ENCODE assay signal across 8 mouse cellular contexts in genomic region chr5:114921551-114922365, GRCm38 (mm10). TPM values are rescaled to one million over a fixed set of nuclear protein-coding genes. Genes with fewer than 3 reads are reported as not detected.
A peak's percentile ranks its signal among the peaks of the same experiment; 100 is the strongest.
DNase-seq lines count a peak whose midpoint lies in the region; ATAC-seq and TF ChIP-seq lines count a peak whose summit lies in the region.

No protein-coding gene starts in this region.

- H3K4me1 ChIP-seq in heart, adult 2 months (ENCODE audit: control insufficient read depth, insufficient read depth, low read length) = peaks cover 3% of the 10 kb centered on the region; the same call in 1 of the 2 replicates
- H3K4me1 ChIP-seq in heart, embryonic 11.5 days (ENCODE audit: control insufficient read depth, insufficient read depth, low read length) = 0 out of 2 replicates have a peak, but pooled peaks cover 4% of the 10 kb centered on the region
- H3K4me1 ChIP-seq in stomach, postnatal 0 days (replicated peaks; ENCODE audit: control insufficient read depth, insufficient read depth) = no peaks in the 10 kb centered on the region
- H3K4me1 ChIP-seq in forebrain, embryonic 15.5 days = peaks cover 6% of the 10 kb centered on the region

- intact Hi-C loops in heart, adult 2 months (cut with DNase I) = loop anchor here (5.0 kb wide), 1 partner anchor 1729 kb away; no protein-coding TSS in a partner anchor

- no peak overlapping the region for H3K4me3 ChIP-seq in heart, adult 2 months
- H3K4me3 ChIP-seq in heart, embryonic 11.5 days (ENCODE audit: low read depth, low read length) = no peak overlapping the region
- H3K4me3 ChIP-seq in stomach, postnatal 0 days (ENCODE audit: low read depth, low read length) = no peak overlapping the region
- H3K4me3 ChIP-seq in forebrain, embryonic 15.5 days = no peak overlapping the region

- no peak overlapping the region for H3K9ac ChIP-seq in heart, adult 2 months (ENCODE audit: low read depth, low read length)
- no peak overlapping the region for H3K9ac ChIP-seq in heart, embryonic 11.5 days (ENCODE audit: low read depth, low read length)
- no peak overlapping the region for H3K9ac ChIP-seq in stomach, postnatal 0 days (ENCODE audit: low read length)
- no peak overlapping the region for H3K9ac ChIP-seq in forebrain, embryonic 15.5 days (replicated peaks)

- TF ChIP-seq EP300 in heart, adult 2 months (IDR thresholded peaks at IDR 0.05; ENCODE audit: insufficient read depth, low read depth, low read length) = no peak
- no peak for TF ChIP-seq EP300 in stomach, postnatal 0 days (optimal IDR thresholded peaks at IDR 0.05)

- no peak overlapping the region for H3K4me2 ChIP-seq in heart, embryonic 11.5 days
- no peak overlapping the region for H3K4me2 ChIP-seq in stomach, postnatal 0 days (replicated peaks; ENCODE audit: low read depth)
- no peak overlapping the region for H3K4me2 ChIP-seq in forebrain, embryonic 15.5 days (replicated peaks)

- no peaks in the 10 kb centered on the region for H3K79me2 ChIP-seq in heart, adult 2 months (replicated peaks; ENCODE audit: control insufficient read depth, insufficient read depth, low read length)

- no peaks in the 10 kb centered on the region for H3K36me3 ChIP-seq in heart, adult 2 months (ENCODE audit: control insufficient read depth, insufficient read depth, low read length)
- H3K36me3 ChIP-seq in heart, embryonic 11.5 days (ENCODE audit: control insufficient read depth, insufficient read depth, low read length) = no peaks in the 10 kb centered on the region
- H3K36me3 ChIP-seq in stomach, postnatal 0 days (ENCODE audit: control insufficient read depth, insufficient read depth, low read length) = no peaks in the 10 kb centered on the region
- no peaks in the 10 kb centered on the region for H3K36me3 ChIP-seq in forebrain, embryonic 15.5 days

- no peaks in the 10 kb centered on the region for H3K27me3 ChIP-seq in heart, adult 2 months (ENCODE audit: control insufficient read depth, insufficient read depth, low read length)
- H3K27me3 ChIP-seq in heart, embryonic 11.5 days (ENCODE audit: control insufficient read depth, insufficient read depth, low read length) = no peaks in the 10 kb centered on the region
- H3K27me3 ChIP-seq in stomach, postnatal 0 days (ENCODE audit: control insufficient read depth, insufficient read depth, low read length) = no peaks in the 10 kb centered on the region
- no peaks in the 10 kb centered on the region for H3K27me3 ChIP-seq in forebrain, embryonic 15.5 days

- 54% methylated on average over 19 of the region's 19 CpGs for WGBS in heart, adult 2 months
- WGBS in heart, embryonic 11.5 days (ENCODE audit: insufficient replicate concordance) = 69% methylated on average over 19 of the region's 19 CpGs
- 62% methylated on average over 19 of the region's 19 CpGs for WGBS in stomach, postnatal 0 days
- WGBS in forebrain, embryonic 15.5 days = 74% methylated on average over 19 of the region's 19 CpGs

- no peaks in the 10 kb centered on the region for H3K9me3 ChIP-seq in heart, embryonic 11.5 days (replicated peaks; ENCODE audit: control insufficient read depth, low read length)
- H3K9me3 ChIP-seq in stomach, postnatal 0 days (ENCODE audit: control insufficient read depth, low read length) = no peaks in the 10 kb centered on the region
- H3K9me3 ChIP-seq in forebrain, embryonic 15.5 days = no peaks in the 10 kb centered on the region

- ATAC-seq in heart, embryonic 11.5 days (replicated peaks; ENCODE audit: insufficient number of reproducible peaks, low FRiP score, low TSS enrichment) = no peak
- ATAC-seq in stomach, postnatal 0 days (ENCODE audit: low FRiP score, low TSS enrichment) = peak; percentile 78
- ATAC-seq in forebrain, embryonic 15.5 days (replicated peaks) = no peak

- H3K27ac ChIP-seq in heart, adult 2 months = no peak overlapping the region
- H3K27ac ChIP-seq in heart, embryonic 11.5 days (ENCODE audit: low read depth, low read length) = no peak overlapping the region
- peak overlapping the region; percentile 53; the same call in 1 of the 2 replicates for H3K27ac ChIP-seq in stomach, postnatal 0 days (replicated peaks)
- no peak overlapping the region for H3K27ac ChIP-seq in forebrain, embryonic 15.5 days (replicated peaks)

- DNase-seq in heart, adult 2 months = peak; percentile 34 to 54
- DNase-seq in kidney, adult 11 months = peak; percentile 56
- DNase-seq in lung, postnatal 10 days = peak; percentile 22
- peak; percentile 74 for DNase-seq in stomach, postnatal 0 days (ENCODE audit: low spot score)
- DNase-seq in embryo, embryonic 9.5 days (ENCODE audit: extremely low spot score) = no peak
- no peak for DNase-seq in adrenal gland, postnatal 36 days

- TF ChIP-seq CTCF in heart, adult 2 months (IDR thresholded peaks at IDR 0.05) = peak; percentile 47
- peak; percentile 64 for TF ChIP-seq CTCF in stomach, postnatal 0 days (IDR thresholded peaks at IDR 0.05; ENCODE audit: low read depth)

- TF ChIP-seq POLR2A in heart, adult 2 months (IDR thresholded peaks at IDR 0.05; ENCODE audit: insufficient read depth, low read depth, low read length) = no peak

RNA-seq across cellular contexts. Expression of gene Oasl1, which starts 1.3 kb away (rescaled TPM):
- 1 to 10 TPM in 1 of 2 experiments, under 1 TPM in 1; 0.91 to 1.0 TPM for total RNA-seq in heart, adult 2 months (2021)
- 1.5 and 2.0 TPM in 2 replicates for polyA plus RNA-seq in heart, adult 2 months (2012; rRNA removed)
- polyA plus RNA-seq in heart, embryonic 11.5 days (2014; fragmentation: Nextera tagmentation; extraction: Ambion mirVana) = 0.30 and 0.37 TPM in 2 replicates
- polyA plus RNA-seq in stomach, postnatal 0 days (2015; fragmentation: Nextera tagmentation; extraction: Ambion mirVana) = 14.1 and 14.6 TPM in 2 replicates
- total RNA-seq in adrenal gland, postnatal 36 days (2021) = 1 to 10 TPM; 1.8 to 2.4 TPM
- polyA plus RNA-seq in forebrain, embryonic 15.5 days (2015; fragmentation: Nextera tagmentation; extraction: Ambion mirVana) = 0.17 and 0.23 TPM in 2 replicates

RNA-seq across cellular contexts. Expression of gene 2210016L21Rik, which starts 20.2 kb away (rescaled TPM):
- 10 to 100 TPM; 25.3 to 31.7 TPM for total RNA-seq in heart, adult 2 months (2021)
- 10.2 and 12.5 TPM in 2 replicates for polyA plus RNA-seq in heart, adult 2 months (2012; rRNA removed)
- polyA plus RNA-seq in heart, embryonic 11.5 days (2014; fragmentation: Nextera tagmentation; extraction: Ambion mirVana) = 31.0 and 35.0 TPM in 2 replicates
- polyA plus RNA-seq in stomach, postnatal 0 days (2015; fragmentation: Nextera tagmentation; extraction: Ambion mirVana) = 39.2 and 49.8 TPM in 2 replicates
- 10 to 100 TPM; 41.4 to 45.7 TPM for total RNA-seq in adrenal gland, postnatal 36 days (2021)
- 98.1 and 103 TPM in 2 replicates for polyA plus RNA-seq in forebrain, embryonic 15.5 days (2015; fragmentation: Nextera tagmentation; extraction: Ambion mirVana)

RNA-seq across cellular contexts. Expression of gene Oasl2, which starts 25.0 kb away (rescaled TPM):
- total RNA-seq in heart, adult 2 months (2021) = 1 to 10 TPM; 5.8 to 7.3 TPM
- 11.7 and 14.2 TPM in 2 replicates for polyA plus RNA-seq in heart, adult 2 months (2012; rRNA removed)
- 2.7 and 4.3 TPM in 2 replicates for polyA plus RNA-seq in heart, embryonic 11.5 days (2014; fragmentation: Nextera tagmentation; extraction: Ambion mirVana)
- 20.1 and 22.3 TPM in 2 replicates for polyA plus RNA-seq in stomach, postnatal 0 days (2015; fragmentation: Nextera tagmentation; extraction: Ambion mirVana)
- total RNA-seq in adrenal gland, postnatal 36 days (2021) = 10 to 100 TPM; 14.9 to 17.2 TPM
- 2.4 and 2.9 TPM in 2 replicates for polyA plus RNA-seq in forebrain, embryonic 15.5 days (2015; fragmentation: Nextera tagmentation; extraction: Ambion mirVana)

RNA-seq across cellular contexts. Expression of gene Hnf1a, which starts 49.1 kb away (rescaled TPM):
- not detected for total RNA-seq in heart, adult 2 months (2021)
- not detected in 2 replicates for polyA plus RNA-seq in heart, adult 2 months (2012; rRNA removed)
- not detected in 2 replicates for polyA plus RNA-seq in heart, embryonic 11.5 days (2014; fragmentation: Nextera tagmentation; extraction: Ambion mirVana)
- 5.4 and 5.7 TPM in 2 replicates for polyA plus RNA-seq in stomach, postnatal 0 days (2015; fragmentation: Nextera tagmentation; extraction: Ambion mirVana)
- under 1 TPM in 1 of 2 experiments, not detected in 1; 0.10 TPM for total RNA-seq in adrenal gland, postnatal 36 days (2021)
- not detected in 2 replicates for polyA plus RNA-seq in forebrain, embryonic 15.5 days (2015; fragmentation: Nextera tagmentation; extraction: Ambion mirVana)

Comparison
In these comparisons a context has a peak if more than half of its experiments do, and no peak if none do; other contexts are left out.
1. DNase-seq: peak in heart, adult 2 months (2 of 2), kidney, adult 11 months (single experiment), lung, postnatal 10 days (single experiment) and stomach, postnatal 0 days (single experiment); none in embryo, embryonic 9.5 days (single experiment) and adrenal gland, postnatal 36 days (0 of 2).